Mouse (Mus musculus) midbrain, postnatal 0 days (tissue): Measurements from ENCODE around the gene Ccdc18. TPM values are rescaled to one million over a fixed set of nuclear protein-coding genes. Genes with fewer than 3 reads are reported as not detected.

Source experiments
- ATAC-seq: fragments of 200-750 bp; cut with Nextera tagmentation; 2 replicates; pipeline ENCODE4 v1.8.0; 2017; ENCODE audit warnings: moderate number of reproducible peaks, mild to moderate bottlenecking, moderate TSS enrichment, moderate library complexity; ENCODE audit not compliant: low FRiP score
- DNase-seq: peaks from one replicate; pipeline ENCODE4 v3.0.0-alpha.2; 2015; ENCODE audit warnings: low spot score
- H3K27ac ChIP-seq: fragments of 300-500 bp; sonication (generic); 2 replicates; pipeline ENCODE4 v1.5.1; 2014; ENCODE audit warnings: low read depth, mild to moderate bottlenecking, low read length, mixed read lengths
- H3K27me3 ChIP-seq: fragments of 300-500 bp; sonication (generic); 2 replicates; pipeline ENCODE4 v1.6.1; 2014; ENCODE audit warnings: low read length, control low read depth, mixed read lengths; ENCODE audit not compliant: insufficient read depth
- H3K36me3 ChIP-seq: fragments of 300-500 bp; sonication (generic); 2 replicates; pipeline ENCODE4 v1.6.1; 2014; ENCODE audit warnings: low read length, control low read depth, mixed read lengths; ENCODE audit not compliant: insufficient read depth
- H3K4me1 ChIP-seq: fragments of 300-500 bp; sonication (generic); 2 replicates; pipeline ENCODE4 v1.6.1; 2014; ENCODE audit warnings: mild to moderate bottlenecking, control low read depth, antibody characterized with exemption, low read length, mixed read lengths; ENCODE audit not compliant: insufficient read depth
- H3K4me2 ChIP-seq: fragments of 300-500 bp; sonication (generic); 2 replicates; pipeline ENCODE4 v1.6.1; 2014; ENCODE audit warnings: low read depth, mild to moderate bottlenecking, low read length, mixed read lengths; ENCODE audit not compliant: poor library complexity, severe bottlenecking
- H3K4me3 ChIP-seq: fragments of 300-500 bp; sonication (generic); 2 replicates; pipeline ENCODE4 v1.5.1; 2014; ENCODE audit warnings: low read depth, mild to moderate bottlenecking, low read length, moderate library complexity
- H3K9ac ChIP-seq: fragments of 300-500 bp; sonication (generic); replicated peaks from 2 replicates; pipeline ENCODE4 v1.6.1; 2014; ENCODE audit warnings: mild to moderate bottlenecking, low read length, moderate library complexity, mixed read lengths; ENCODE audit not compliant: poor library complexity, severe bottlenecking
- H3K9me3 ChIP-seq: fragments of 300-500 bp; sonication (generic); 2 replicates; pipeline ENCODE4 v1.6.1; 2016; ENCODE audit warnings: low read length, control low read depth
- CTCF ChIP-seq: IDR thresholded peaks from 2 replicates; pipeline ENCODE4 v1.5.1; 2016; ENCODE audit warnings: antibody characterized with exemption, mild to moderate bottlenecking
- WGBS: fragments of 180-500 bp; shearing (Covaris S2); extraction: QIAGEN DNeasy Blood & Tissue Kit; methylation state at CpG from one replicate; pipeline ENCODE4 v1.1.7; 2014; 5-methylcytosine and 5-hydroxymethylcytosine counted together
- polyA plus RNA-seq: library from polyadenylated mRNA; unstranded; fragments of >200 nt; fragmentation: Nextera tagmentation; extraction: Ambion mirVana; gene quantifications from 2 replicates; pipeline ENCODE4 v1.2.1, GENCODE M21; 2015
- total RNA-seq: library from RNA; depleted of rRNA; stranded (reverse); fragments of >200 nt; gene quantifications from 2 replicates; pipeline ENCODE4 v1.2.3, GENCODE M21; 2014

Ccdc18 gene
- total and polyA plus RNA-seq, 2 experiments from 2014 or later = 0.66 to 2.0 TPM

DNA sequence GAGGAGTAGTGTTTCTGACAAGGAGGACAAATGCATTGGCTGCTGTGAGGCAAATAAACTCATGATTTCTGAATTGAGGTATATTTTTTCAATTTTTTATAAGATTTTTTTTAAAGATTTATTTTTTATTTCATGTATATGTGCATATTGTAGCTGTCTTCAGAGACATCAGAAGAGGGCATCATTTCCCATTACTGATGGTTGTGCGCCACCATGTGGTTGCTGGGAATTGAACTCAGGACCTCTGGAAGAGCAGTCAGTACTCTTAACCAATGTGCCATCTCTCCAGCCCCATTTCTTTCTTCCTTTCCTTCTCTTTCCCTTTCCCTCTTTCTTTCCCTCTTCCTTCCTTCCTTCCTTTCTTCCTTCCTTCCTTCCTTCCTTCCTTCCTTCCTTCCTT is 31.0 kb downstream of the Ccdc18 start:
- peak; percentile 54 for TF ChIP-seq CTCF
- Histone ChIP-seq H3K4me2 (no peak overlapping the region), H3K9me3 (no peaks in the 10 kb centered on the region), H3K36me3 (no peaks in the 10 kb centered on the region), H3K27ac (no peak overlapping the region), H3K4me1 (no peaks in the 10 kb centered on the region), H3K9ac (no peak overlapping the region), H3K4me3 (no peak overlapping the region), H3K27me3 (no peaks in the 10 kb centered on the region)
- WGBS = 18% methylated on average over 1 of the region's 1 CpGs
- no peak for ATAC-seq
- DNase-seq = no peak

DNA sequence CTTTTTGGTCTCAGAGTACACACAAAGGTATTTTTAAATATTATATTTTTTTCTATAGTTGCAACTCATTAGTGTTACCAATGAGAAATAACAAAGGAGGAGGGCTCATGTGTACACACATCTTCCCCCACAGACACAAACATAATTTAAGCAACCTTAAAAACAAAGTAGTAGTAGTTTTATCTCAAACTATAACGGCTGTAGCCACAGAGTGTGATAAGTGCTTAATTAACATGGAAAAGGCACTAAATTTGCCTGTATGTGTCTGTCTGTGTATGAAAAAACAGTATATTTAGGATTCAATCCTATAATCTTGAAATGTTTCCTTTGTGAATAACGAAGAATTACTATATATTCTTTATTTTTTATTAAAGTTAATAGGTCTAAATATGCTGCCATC is 51.4 kb downstream of the Ccdc18 start:
- 95% methylated on average over 2 of the region's 2 CpGs for WGBS
- Histone ChIP-seq H3K4me1 (no peaks in the 10 kb centered on the region), H3K36me3 (no peaks in the 10 kb centered on the region), H3K9me3 (no peaks in the 10 kb centered on the region), H3K4me2 (no peak overlapping the region), H3K27me3 (no peaks in the 10 kb centered on the region), H3K27ac (no peak overlapping the region), H3K4me3 (no peak overlapping the region), H3K9ac (no peak overlapping the region)
- DNase-seq = no peak
- no peak for TF ChIP-seq CTCF
- no peak for ATAC-seq

DNA sequence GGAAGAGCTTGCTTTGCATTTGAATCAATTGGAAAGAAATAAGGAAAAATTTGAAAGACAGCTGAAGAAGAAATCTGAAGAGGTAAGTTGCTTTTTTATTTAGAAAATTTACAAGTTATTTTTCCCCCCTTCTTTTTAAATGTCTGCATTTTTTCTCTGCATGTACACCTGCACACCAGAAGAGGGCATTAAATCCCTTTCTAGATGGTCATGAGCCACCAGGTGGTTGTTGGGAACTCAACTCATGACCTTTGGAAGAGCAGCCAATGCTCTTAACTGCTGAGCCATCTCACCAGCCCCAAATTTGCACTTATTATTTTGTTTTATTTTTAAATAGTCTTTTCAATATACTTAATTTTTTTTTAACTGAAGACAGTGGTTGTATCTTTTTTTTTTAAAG is 56.3 kb downstream of the Ccdc18 start:
- DNase-seq = no peak
- no peak for ATAC-seq

DNA sequence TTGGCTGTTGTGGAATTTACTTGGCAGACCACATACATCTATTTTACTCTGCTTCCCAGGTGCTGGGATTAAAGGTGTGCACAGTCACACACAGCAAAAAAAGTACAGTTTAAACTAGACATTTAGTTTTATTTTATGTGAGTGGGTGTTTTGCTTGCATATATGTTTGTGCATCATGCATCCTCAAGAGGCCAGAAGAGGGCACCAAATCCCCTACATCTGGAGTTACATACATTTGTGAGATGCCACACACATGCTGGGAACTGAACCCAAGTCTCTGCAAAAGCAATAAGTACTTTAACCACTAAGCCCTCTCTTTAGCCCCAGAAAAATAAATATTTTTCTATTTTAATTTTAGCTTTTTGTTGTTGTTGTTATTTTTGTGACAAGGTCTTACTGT is 73.3 kb downstream of the Ccdc18 start:
- Histone ChIP-seq H3K4me1 (no peaks in the 10 kb centered on the region), H3K36me3 (no peaks in the 10 kb centered on the region), H3K27ac (no peak overlapping the region), H3K9me3 (no peaks in the 10 kb centered on the region), H3K4me3 (no peak overlapping the region), H3K4me2 (no peak overlapping the region), H3K9ac (no peak overlapping the region), H3K27me3 (no peaks in the 10 kb centered on the region)
- no peak for TF ChIP-seq CTCF
- no peak for DNase-seq
- no peak for ATAC-seq

More for the DNA sequence above, 56.3 kb downstream of the Ccdc18 start:
- H3K4me2 ChIP-seq = no peak overlapping the region
- H3K4me1 ChIP-seq = no peaks in the 10 kb centered on the region
- no peaks in the 10 kb centered on the region for H3K36me3 ChIP-seq
- H3K27ac ChIP-seq = no peak overlapping the region
- H3K4me3 ChIP-seq = no peak overlapping the region
- H3K9me3 ChIP-seq = no peaks in the 10 kb centered on the region
- peak; percentile 25 for TF ChIP-seq CTCF
- H3K9ac ChIP-seq = no peak overlapping the region
- no peaks in the 10 kb centered on the region for H3K27me3 ChIP-seq

DNA sequence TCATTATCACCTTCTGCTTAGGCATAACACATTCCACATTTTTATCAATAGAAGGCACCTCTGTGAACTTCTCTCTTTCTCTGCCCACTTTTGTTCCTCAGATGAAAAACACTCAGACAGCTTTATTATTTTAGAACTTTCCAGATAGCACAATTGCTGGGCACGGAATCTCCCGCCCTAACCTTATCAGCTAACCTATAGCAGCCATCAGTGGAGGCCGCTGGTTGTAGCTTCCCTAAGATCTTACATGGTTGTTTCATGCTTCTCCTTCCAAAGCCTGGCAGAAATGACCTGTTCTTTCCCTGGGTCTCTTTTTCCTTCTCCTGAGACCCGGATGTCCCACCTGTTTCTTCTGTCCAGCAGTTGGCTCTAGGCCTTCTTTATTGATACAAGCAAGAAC is 78.8 kb downstream of the Ccdc18 start:
- Histone ChIP-seq H3K4me3 (no peak overlapping the region), H3K4me1 (no peaks in the 10 kb centered on the region), H3K4me2 (no peak overlapping the region), H3K27ac (no peak overlapping the region), H3K36me3 (no peaks in the 10 kb centered on the region), H3K9me3 (no peaks in the 10 kb centered on the region), H3K27me3 (no peaks in the 10 kb centered on the region), H3K9ac (no peak overlapping the region)
- ATAC-seq = no peak
- TF ChIP-seq CTCF = no peak
- no peak for DNase-seq
- 94% methylated on average over 4 of the region's 4 CpGs for WGBS

DNA sequence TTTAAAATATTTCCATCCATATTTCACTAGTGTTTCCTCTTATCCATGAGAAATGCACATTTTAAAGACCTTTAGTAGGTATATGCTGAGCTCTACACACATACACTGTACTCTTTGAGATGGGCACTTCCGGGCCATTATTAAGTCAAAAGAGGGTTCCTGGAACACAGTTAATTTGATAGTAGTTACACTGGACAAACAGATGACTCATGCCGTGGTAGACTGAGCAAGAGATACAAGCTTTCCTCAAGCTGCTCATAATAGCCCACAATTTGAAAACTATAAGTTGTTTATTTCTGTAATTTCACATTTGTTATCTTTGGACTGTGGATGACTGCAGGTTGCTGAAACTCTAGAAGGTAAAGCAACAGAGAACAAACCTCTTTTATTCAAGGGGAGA is 82.3 kb downstream of the Ccdc18 start:
- Histone ChIP-seq H3K9me3 (no peaks in the 10 kb centered on the region), H3K27me3 (no peaks in the 10 kb centered on the region), H3K4me3 (no peak overlapping the region), H3K4me1 (no peaks in the 10 kb centered on the region), H3K27ac (no peak overlapping the region), H3K4me2 (no peak overlapping the region), H3K36me3 (no peaks in the 10 kb centered on the region), H3K9ac (no peak overlapping the region)
- ATAC-seq = no peak
- 93% methylated on average over 2 of the region's 2 CpGs for WGBS
- no peak for DNase-seq
- TF ChIP-seq CTCF = no peak

DNA sequence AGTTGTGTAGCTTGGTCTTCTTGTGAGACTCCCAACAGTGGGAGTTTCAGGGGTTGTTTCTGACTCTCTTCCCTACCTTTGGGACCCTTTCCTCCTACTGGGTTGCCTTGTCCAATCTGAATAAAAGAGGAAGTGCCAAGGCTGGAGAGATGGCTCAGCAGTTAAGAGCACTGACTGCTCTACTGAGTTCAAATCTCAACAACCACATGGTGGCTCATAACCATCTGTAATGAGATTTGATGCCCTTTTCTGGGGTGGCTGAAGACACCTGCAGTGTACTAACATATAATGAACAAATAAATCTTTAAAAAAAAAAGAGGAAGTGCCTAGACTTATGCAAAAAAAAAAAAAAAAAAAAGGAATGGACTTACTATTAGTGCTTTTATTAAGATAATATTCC is 91.4 kb downstream of the Ccdc18 start:
- Histone ChIP-seq H3K27ac (no peak overlapping the region), H3K4me1 (no peaks in the 10 kb centered on the region), H3K9ac (no peak overlapping the region), H3K4me2 (no peak overlapping the region), H3K27me3 (no peaks in the 10 kb centered on the region), H3K9me3 (no peaks in the 10 kb centered on the region), H3K36me3 (no peaks in the 10 kb centered on the region), H3K4me3 (no peak overlapping the region)
- DNase-seq = no peak
- TF ChIP-seq CTCF = no peak
- no peak for ATAC-seq
